Mouse (Mus musculus) G1E (cell line): ENCODE results near the gene Entpd5. TPM values are rescaled to one million over a fixed set of nuclear protein-coding genes. Genes with fewer than 3 reads are reported as not detected.

Experiments
- ATAC-seq: 2 replicates; pipeline ENCODE4 v1.8.0; 2016; ENCODE audit warnings: mild to moderate bottlenecking; ENCODE audit not compliant: insufficient number of reproducible peaks, poor library complexity, low FRiP score, severe bottlenecking; ENCODE audit errors: extremely low read depth
- DNase-seq: peaks from one replicate; pipeline ENCODE4 v3.0.0; 2012; ENCODE audit warnings: low spot score
- H3K27me3 ChIP-seq: 2 replicates; pipeline ENCODE4 v1.6.1; 2012; ENCODE audit warnings: mild to moderate bottlenecking, low read length, inconsistent platforms; ENCODE audit not compliant: insufficient read depth
- H3K36me3 ChIP-seq: replicated peaks from 2 replicates; pipeline ENCODE3; 2012; ENCODE audit warnings: mild to moderate bottlenecking, inconsistent platforms
- H3K4me1 ChIP-seq: 2 replicates; pipeline ENCODE4 v1.6.1; 2012; ENCODE audit warnings: low read depth, low read length, inconsistent platforms, mixed read lengths; ENCODE audit not compliant: insufficient read depth
- H3K4me3 ChIP-seq: 2 replicates; pipeline ENCODE4 v1.5.1; 2012; ENCODE audit warnings: low read depth, mild to moderate bottlenecking, inconsistent platforms, low read length, moderate library complexity, mixed read lengths
- H3K9me3 ChIP-seq: replicated peaks from 2 replicates; pipeline ENCODE4 v1.6.1; 2012; ENCODE audit warnings: inconsistent platforms
- CTCF ChIP-seq: IDR thresholded peaks from 2 replicates; pipeline ENCODE4 v1.5.1; 2012; ENCODE audit warnings: low read depth, low read length, inconsistent platforms, mixed read lengths
- GATA1 ChIP-seq: IDR thresholded peaks from 2 replicates; pipeline ENCODE4 v1.6.1; 2012; ENCODE audit warnings: borderline replicate concordance, low read length, inconsistent platforms, mixed read lengths
- GATA2 ChIP-seq: IDR thresholded peaks from 2 replicates; pipeline ENCODE4 v1.6.1; 2012; ENCODE audit warnings: low read depth, low read length, inconsistent platforms, borderline replicate concordance
- POLR2AphosphoS5 ChIP-seq: IDR thresholded peaks from 2 replicates; pipeline ENCODE4 v1.6.1; 2012; ENCODE audit warnings: low read depth, low read length, inconsistent platforms; ENCODE audit not compliant: insufficient replicate concordance
- TAL1 ChIP-seq: conservative IDR thresholded peaks from 2 replicates; pipeline ENCODE4 v1.6.1; 2012; ENCODE audit warnings: low read depth, low read length, inconsistent platforms, mixed read lengths
- polyA plus RNA-seq: library from polyadenylated mRNA; stranded (reverse); fragments of >175 nt; gene quantifications from 2 replicates; pipeline ENCODE4 v1.2.3, GENCODE M21; 2012
- total RNA-seq, 2 experiments: library from RNA; stranded (forward) in 1 of 2; stranded (reverse) in 1 of 2; fragments of 200-1000 nt in 1 of 2; fragments of >200 nt in 1 of 2; fragmentation: Nextera tagmentation in 1 of 2; gene quantifications; 2 replicates each; pipeline ENCODE4 v1.2.3; 2014 to 2017

Gene Entpd5
- total and polyA plus RNA-seq, 3 experiments: 3.7 to 16.0 (median 15.7) TPM

DNA sequence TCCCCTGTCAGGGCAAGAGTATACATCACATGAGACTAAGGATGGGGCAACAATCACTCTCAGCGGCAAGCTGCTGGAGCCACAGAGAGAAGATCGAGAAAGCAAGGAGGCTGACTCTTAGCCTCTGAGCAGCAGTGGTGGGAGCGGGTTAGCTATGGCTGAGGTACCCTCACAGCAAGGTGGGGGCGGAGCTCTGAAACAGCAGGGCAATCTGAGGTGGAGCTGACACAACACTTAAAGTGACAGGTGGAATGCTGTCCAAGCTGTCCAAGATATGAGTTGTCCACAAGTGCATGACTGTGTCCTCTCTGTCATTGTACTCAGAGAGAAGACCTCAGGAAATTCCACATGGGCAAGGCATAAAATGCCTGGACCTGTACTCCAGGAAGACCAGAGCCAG is 26.5 kb downstream of the Entpd5 start:
- DNase-seq (no peak), ATAC-seq (no peak)
- Histone ChIP-seq H3K4me1 (peaks cover 5% of the 10 kb centered on the region; the same call in 1 of the 2 replicates), H3K36me3 (peaks cover 74% of the 10 kb centered on the region), H3K4me3 (no peak overlapping the region), H3K9me3 (no peaks in the 10 kb centered on the region), H3K27me3 (no peaks in the 10 kb centered on the region)
- no peak for TF ChIP-seq TAL1
- no peak for TF ChIP-seq POLR2AphosphoS5
- TF ChIP-seq GATA2: no peak
- TF ChIP-seq CTCF: no peak
- TF ChIP-seq GATA1: no peak

DNA sequence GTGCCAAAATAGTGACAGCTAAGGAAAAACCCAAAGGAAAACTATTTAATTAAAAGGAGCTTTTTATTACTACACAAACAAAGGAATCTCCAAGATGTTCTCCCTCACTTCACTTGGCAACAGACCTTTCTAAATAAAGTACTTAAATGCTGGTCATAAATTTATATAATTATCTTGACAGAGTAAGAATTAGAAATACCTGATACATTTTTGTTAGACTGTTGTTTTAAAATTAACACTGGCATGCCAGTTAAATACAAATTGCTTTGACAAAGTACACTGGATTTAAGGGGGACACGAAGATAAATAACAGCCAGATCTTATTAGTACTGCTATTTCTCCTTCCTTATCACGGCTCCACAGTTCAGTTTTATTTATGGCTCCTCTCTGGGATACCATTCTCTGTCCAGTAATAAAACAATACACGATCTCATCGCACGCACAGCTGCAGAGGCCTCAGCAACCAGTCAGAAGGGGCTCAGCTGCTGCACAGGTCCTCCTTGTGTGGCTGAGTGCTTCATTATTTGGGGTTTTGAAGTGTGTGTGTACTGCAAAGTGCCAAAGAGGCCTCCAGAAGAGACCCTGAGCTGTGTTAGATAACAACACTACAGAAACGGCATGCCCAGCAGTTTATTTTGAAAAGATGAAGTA is 34.9 kb downstream of the Entpd5 start:
- no peak for TF ChIP-seq GATA1
- no peak for TF ChIP-seq TAL1
- TF ChIP-seq GATA2: no peak
- no peak for TF ChIP-seq CTCF
- TF ChIP-seq POLR2AphosphoS5: no peak
- peaks cover 94% of the 10 kb centered on the region for H3K36me3 ChIP-seq
- no peak for DNase-seq

DNA sequence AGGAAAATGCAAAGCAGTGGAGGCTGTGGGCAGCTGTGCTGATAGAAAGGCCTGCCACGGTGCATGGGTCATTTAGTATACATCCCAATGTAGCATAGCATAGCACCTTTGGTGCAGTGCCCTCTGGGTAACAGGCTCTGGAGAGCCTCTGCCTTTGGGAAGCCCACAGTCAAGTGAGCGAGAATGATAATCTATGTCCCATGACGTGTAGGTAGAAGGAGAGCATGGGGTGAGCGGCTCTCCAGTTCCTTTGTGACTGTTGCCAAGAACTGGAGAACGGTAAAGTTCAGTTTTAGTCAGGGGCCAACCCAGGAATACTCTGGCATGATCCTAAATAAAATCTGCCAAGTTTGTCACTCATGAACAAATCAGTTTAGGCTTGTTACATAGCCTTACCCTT is 37.2 kb downstream of the Entpd5 start:
- no peak for DNase-seq
- H3K4me1 ChIP-seq: peaks cover 4% of the 10 kb centered on the region
- no peak overlapping the region for H3K4me3 ChIP-seq
- ATAC-seq: no peak
- H3K27me3 ChIP-seq: no peaks in the 10 kb centered on the region
- H3K9me3 ChIP-seq: no peaks in the 10 kb centered on the region
- TF ChIP-seq CTCF (no peak), POLR2AphosphoS5 (no peak), GATA1 (no peak), TAL1 (no peak), GATA2 (no peak)
- H3K36me3 ChIP-seq: peaks cover 95% of the 10 kb centered on the region

More for the DNA sequence above, 34.9 kb downstream of the Entpd5 start:
- ATAC-seq: no peak
- no peaks in the 10 kb centered on the region for H3K9me3 ChIP-seq
- H3K4me1 ChIP-seq: no peaks in the 10 kb centered on the region
- H3K27me3 ChIP-seq: no peaks in the 10 kb centered on the region
- no peak overlapping the region for H3K4me3 ChIP-seq

DNA sequence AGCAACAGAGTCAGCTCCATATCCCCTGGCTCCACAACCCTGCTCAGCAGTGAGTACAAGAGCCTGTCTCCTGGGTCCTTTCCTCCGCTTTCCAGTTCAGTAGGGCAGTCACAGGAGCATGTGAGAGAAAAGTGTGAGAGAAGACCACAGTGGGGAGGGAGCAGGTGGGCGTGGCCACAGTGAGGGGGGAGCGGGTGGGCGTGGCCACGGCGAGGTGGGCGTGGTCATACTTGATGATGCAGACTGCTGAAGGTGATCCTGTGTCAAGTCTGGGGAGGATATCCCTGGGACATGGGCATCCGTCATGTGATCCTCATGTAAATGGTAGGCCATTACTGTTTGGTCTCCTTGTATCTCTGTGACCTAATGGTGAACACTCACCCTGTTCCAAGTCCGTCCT is 41.9 kb downstream of the Entpd5 start:
- TF ChIP-seq GATA1 (no peak), CTCF (no peak), TAL1 (no peak), GATA2 (no peak), POLR2AphosphoS5 (no peak)
- H3K4me3 ChIP-seq: no peak overlapping the region
- peaks cover 33% of the 10 kb centered on the region for H3K4me1 ChIP-seq
- DNase-seq (no peak), ATAC-seq (no peak)
- H3K36me3 ChIP-seq: peaks cover 72% of the 10 kb centered on the region
- no peaks in the 10 kb centered on the region for H3K9me3 ChIP-seq
- H3K27me3 ChIP-seq: no peaks in the 10 kb centered on the region

DNA sequence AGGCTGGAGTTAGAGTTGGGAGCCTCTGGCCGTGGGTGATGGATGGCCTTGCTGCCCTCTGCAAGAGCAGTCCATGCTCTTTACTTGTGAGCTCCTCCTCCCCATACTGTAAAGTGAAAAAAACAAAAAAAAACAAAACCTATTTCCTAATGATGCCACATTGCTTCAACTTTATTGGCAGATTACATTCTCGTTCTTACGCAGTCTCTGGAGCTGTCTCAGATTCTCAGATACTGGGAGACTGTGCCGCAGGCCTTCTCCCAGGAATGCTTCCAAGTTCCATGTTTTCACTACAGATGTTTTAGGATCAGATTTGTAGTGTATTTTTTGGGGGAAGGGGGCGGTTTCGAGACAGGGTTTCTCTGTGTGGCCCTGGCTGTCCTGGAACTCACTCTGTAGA is 43.7 kb downstream of the Entpd5 start:
- ATAC-seq: no peak
- H3K4me3 ChIP-seq: no peak overlapping the region
- H3K4me1 ChIP-seq: peaks cover 46% of the 10 kb centered on the region
- no peaks in the 10 kb centered on the region for H3K9me3 ChIP-seq
- peaks cover 53% of the 10 kb centered on the region for H3K36me3 ChIP-seq
- no peak for DNase-seq
- no peak for TF ChIP-seq CTCF
- no peak for TF ChIP-seq POLR2AphosphoS5
- no peak for TF ChIP-seq GATA1
- no peak for TF ChIP-seq GATA2
- no peak for TF ChIP-seq TAL1
- no peaks in the 10 kb centered on the region for H3K27me3 ChIP-seq

DNA sequence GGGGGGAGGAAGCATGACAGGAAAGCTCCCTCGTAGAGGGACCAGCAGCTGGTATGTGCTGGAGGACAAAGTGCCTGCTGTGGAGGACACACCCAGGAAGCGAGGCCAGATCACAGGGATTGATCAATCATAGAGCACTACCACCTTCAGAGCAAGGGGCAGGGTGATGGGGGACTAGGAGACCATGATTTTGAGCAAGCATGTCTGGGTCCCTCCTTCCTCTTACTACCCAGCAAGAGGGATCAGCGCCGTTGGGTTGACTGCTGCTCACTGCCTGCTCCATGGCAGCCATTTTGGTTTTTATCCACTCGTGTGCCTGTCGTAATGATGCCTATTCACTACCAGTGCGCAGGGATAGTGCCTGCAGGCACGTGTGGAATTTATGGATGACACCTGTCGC is 44.5 kb downstream of the Entpd5 start:
- ATAC-seq (no peak), DNase-seq (no peak)
- peaks cover 45% of the 10 kb centered on the region for H3K36me3 ChIP-seq
- no peak for TF ChIP-seq GATA1
- TF ChIP-seq POLR2AphosphoS5: no peak
- no peak for TF ChIP-seq GATA2
- no peaks in the 10 kb centered on the region for H3K27me3 ChIP-seq
- H3K9me3 ChIP-seq: no peaks in the 10 kb centered on the region
- peaks cover 53% of the 10 kb centered on the region for H3K4me1 ChIP-seq
- H3K4me3 ChIP-seq: peak overlapping the region; percentile 34; the same call in 1 of the 2 replicates
